Mouse (Mus musculus): ENCODE measurements around the gene Ptges2.

DNA sequence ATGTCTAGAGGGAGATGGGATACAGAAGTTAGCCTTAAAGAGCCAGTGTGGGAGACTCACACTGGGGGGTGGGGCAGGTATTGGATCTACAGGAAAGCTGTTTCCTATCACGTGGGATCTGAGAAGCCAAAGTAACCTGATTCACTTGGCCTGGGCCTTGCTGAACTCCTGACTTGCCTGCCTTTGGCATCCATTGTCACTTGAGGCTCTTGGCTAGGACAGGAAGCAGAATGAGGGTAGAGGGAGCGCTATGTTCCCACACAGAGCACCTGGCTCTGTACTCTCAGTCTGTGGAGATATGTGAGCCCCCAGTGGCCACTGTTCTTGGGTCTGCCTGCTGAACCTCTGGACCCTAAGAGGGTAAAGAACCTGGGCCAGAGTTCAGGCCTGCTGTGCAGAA lies 20.9 kb downstream of the Ptges2 start:
- TF ChIP-seq CTCF (IDR thresholded peaks at IDR 0.05; ENCODE audit: low read depth) = no peak
- no peak for TF ChIP-seq EP300 (IDR thresholded peaks at IDR 0.05; ENCODE audit: low read depth)
